8 mouse cellular contexts compared by ENCODE assay signal in the genomic region with DNA sequence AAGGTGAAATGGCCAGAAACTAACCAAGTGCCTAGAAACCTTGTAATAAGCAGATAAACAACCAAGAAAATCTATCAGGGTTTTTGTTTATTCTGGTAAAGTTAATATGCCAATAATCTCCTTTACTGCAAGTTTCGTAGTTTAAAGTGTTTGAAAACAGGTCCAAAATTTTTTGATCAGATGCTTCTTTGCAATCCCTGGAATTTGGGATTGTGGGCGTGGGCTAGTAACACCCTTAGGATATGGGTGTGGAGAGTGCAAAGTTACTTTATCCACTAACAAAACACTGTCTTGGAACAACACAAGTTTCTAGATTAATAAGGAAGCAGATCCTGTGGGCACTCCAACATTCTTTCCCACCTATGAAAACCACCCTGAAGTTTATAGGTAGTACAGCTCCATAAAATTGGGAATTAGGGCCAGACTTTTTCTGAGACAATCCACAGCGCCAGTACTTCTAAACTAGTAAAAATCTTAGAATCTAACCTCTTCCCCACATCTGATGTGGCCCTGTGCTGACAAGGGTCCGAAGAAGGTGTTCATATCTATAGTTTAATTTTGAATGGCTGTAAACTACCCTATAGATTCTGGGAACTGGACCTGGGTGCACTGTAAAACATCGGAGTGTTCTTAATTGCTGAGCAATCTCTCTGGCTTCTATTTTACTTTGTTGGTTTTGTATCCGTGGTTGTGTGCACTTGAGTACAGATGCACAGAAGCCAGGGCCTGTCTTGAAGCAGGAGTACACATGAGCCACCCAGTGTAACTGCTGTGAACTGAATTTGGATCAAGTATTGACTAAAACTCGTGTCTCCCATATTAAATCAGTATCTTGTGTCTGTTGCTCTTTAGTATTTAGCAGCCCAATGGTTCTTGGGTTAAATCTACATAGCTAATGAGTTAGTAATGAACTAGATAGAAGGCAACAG. TPM values are rescaled to one million over a fixed set of nuclear protein-coding genes. Genes with fewer than 3 reads are reported as not detected.
A peak's percentile ranks its signal among the peaks of the same experiment; 100 is the strongest.
DNase-seq lines count a peak whose midpoint lies in the region; ATAC-seq and TF ChIP-seq lines count a peak whose summit lies in the region.

No protein-coding gene starts in this region.

- peak overlapping the region; percentile 86 for H3K27ac ChIP-seq in lung, embryonic 15.5 days
- peak overlapping the region; percentile 87 for H3K27ac ChIP-seq in embryonic facial prominence, embryonic 13.5 days
- peak overlapping the region; percentile 94 for H3K27ac ChIP-seq in limb, embryonic 12.5 days
- H3K27ac ChIP-seq in small intestine, adult 2 months (ENCODE audit: insufficient read depth, low read depth, low read length): peak overlapping the region; percentile 80; the same call in 1 of the 2 replicates

- peaks cover 14% of the 10 kb centered on the region for H3K36me3 ChIP-seq in lung, embryonic 15.5 days
- peaks cover 28% of the 10 kb centered on the region for H3K36me3 ChIP-seq in embryonic facial prominence, embryonic 13.5 days
- peaks cover 49% of the 10 kb centered on the region for H3K36me3 ChIP-seq in limb, embryonic 12.5 days
- H3K36me3 ChIP-seq in small intestine, adult 2 months (ENCODE audit: control insufficient read depth, insufficient read depth, low read length): peaks cover 6% of the 10 kb centered on the region

- H3K9me3 ChIP-seq in lung, embryonic 15.5 days: no peaks in the 10 kb centered on the region
- no peaks in the 10 kb centered on the region for H3K9me3 ChIP-seq in embryonic facial prominence, embryonic 13.5 days
- no peaks in the 10 kb centered on the region for H3K9me3 ChIP-seq in limb, embryonic 12.5 days

- no peak for TF ChIP-seq POLR2A in small intestine, adult 2 months (IDR thresholded peaks at IDR 0.05; ENCODE audit: low read depth, low read length)

- H3K9ac ChIP-seq in lung, embryonic 15.5 days: peak overlapping the region; percentile 78
- H3K9ac ChIP-seq in embryonic facial prominence, embryonic 13.5 days: peak overlapping the region; percentile 84
- H3K9ac ChIP-seq in limb, embryonic 12.5 days (replicated peaks): peak overlapping the region; percentile 72

- no peak for DNase-seq in lung, postnatal 4 days
- DNase-seq in retina, postnatal 1 day: no peak
- DNase-seq in cerebellum, adult 11-12 months: no peak
- no peak for DNase-seq in frontal cortex, postnatal 25 days (ENCODE audit: low spot score in 2 of 2)

- no peaks in the 10 kb centered on the region for H3K27me3 ChIP-seq in lung, embryonic 15.5 days
- H3K27me3 ChIP-seq in embryonic facial prominence, embryonic 13.5 days: no peaks in the 10 kb centered on the region
- H3K27me3 ChIP-seq in limb, embryonic 12.5 days: no peaks in the 10 kb centered on the region
- H3K27me3 ChIP-seq in small intestine, adult 2 months (ENCODE audit: control insufficient read depth, insufficient read depth, low read length): no peaks in the 10 kb centered on the region

- H3K4me2 ChIP-seq in lung, embryonic 15.5 days: peak overlapping the region; percentile 87
- H3K4me2 ChIP-seq in embryonic facial prominence, embryonic 13.5 days: peak overlapping the region; percentile 82
- H3K4me2 ChIP-seq in limb, embryonic 12.5 days: peak overlapping the region; percentile 79

- peak overlapping the region; percentile 87 for H3K4me3 ChIP-seq in lung, embryonic 15.5 days
- peak overlapping the region; percentile 85 for H3K4me3 ChIP-seq in embryonic facial prominence, embryonic 13.5 days
- peak overlapping the region; percentile 75 for H3K4me3 ChIP-seq in limb, embryonic 12.5 days (replicated peaks)
- H3K4me3 ChIP-seq in small intestine, adult 2 months (ENCODE audit: low read depth, low read length): peak overlapping the region; percentile 73

- no peak for ATAC-seq in lung, embryonic 15.5 days (ENCODE audit: borderline replicate concordance, extremely low read depth, low FRiP score, low TSS enrichment)
- ATAC-seq in embryonic facial prominence, embryonic 13.5 days (ENCODE audit: insufficient number of reproducible peaks, insufficient read depth, low FRiP score, low TSS enrichment, low read depth): no peak
- no peak for ATAC-seq in limb, embryonic 12.5 days (ENCODE audit: insufficient number of reproducible peaks, insufficient read depth, low FRiP score, low TSS enrichment, low read depth)

- peaks cover 43% of the 10 kb centered on the region for H3K4me1 ChIP-seq in lung, embryonic 15.5 days
- H3K4me1 ChIP-seq in embryonic facial prominence, embryonic 13.5 days: peaks cover 32% of the 10 kb centered on the region
- peaks cover 43% of the 10 kb centered on the region for H3K4me1 ChIP-seq in limb, embryonic 12.5 days (replicated peaks)
- H3K4me1 ChIP-seq in small intestine, adult 2 months (ENCODE audit: control insufficient read depth, insufficient read depth, insufficient read length, low read length): peaks cover 10% of the 10 kb centered on the region; the same call in 1 of the 2 replicates

- WGBS in lung, embryonic 15.5 days: 12% methylated on average over 7 of the region's 7 CpGs
- WGBS in embryonic facial prominence, embryonic 13.5 days: 9% methylated on average over 7 of the region's 7 CpGs
- WGBS in limb, embryonic 12.5 days: 13% methylated on average over 7 of the region's 7 CpGs
- 5% methylated on average over 7 of the region's 7 CpGs for WGBS in small intestine, adult 2 months

- no peak for TF ChIP-seq CTCF in small intestine, adult 2 months (IDR thresholded peaks at IDR 0.05; ENCODE audit: extremely low read depth, insufficient read length, insufficient replicate concordance, low read depth, low read length)

RNA-seq across cellular contexts. Expression of a gene that starts 1.0 kb away (rescaled TPM):
- 36.1 and 36.9 TPM in 2 replicates for polyA plus RNA-seq in lung, embryonic 15.5 days (2015; fragmentation: Nextera tagmentation; extraction: Ambion mirVana)
- 22.8 and 23.2 TPM in 2 replicates for polyA plus RNA-seq in embryonic facial prominence, embryonic 13.5 days (2015; fragmentation: Nextera tagmentation; extraction: Ambion mirVana)
- 34.6 and 36.0 TPM in 2 replicates for polyA plus RNA-seq in limb, embryonic 12.5 days (2016; fragmentation: Nextera tagmentation; extraction: Ambion mirVana)
- 1.2 TPM in 2 replicates for polyA plus RNA-seq in small intestine, adult 2 months (2012; rRNA removed)

RNA-seq across cellular contexts. Expression of a gene that starts 1.3 kb away (rescaled TPM):
- polyA plus RNA-seq in lung, embryonic 15.5 days (2015; fragmentation: Nextera tagmentation; extraction: Ambion mirVana): 302 and 307 TPM in 2 replicates
- 279 and 283 TPM in 2 replicates for polyA plus RNA-seq in embryonic facial prominence, embryonic 13.5 days (2015; fragmentation: Nextera tagmentation; extraction: Ambion mirVana)
- 392 and 396 TPM in 2 replicates for polyA plus RNA-seq in limb, embryonic 12.5 days (2016; fragmentation: Nextera tagmentation; extraction: Ambion mirVana)
- polyA plus RNA-seq in small intestine, adult 2 months (2012; rRNA removed): 5.9 and 6.1 TPM in 2 replicates

RNA-seq across cellular contexts. Expression of a gene that starts 22.1 kb away (rescaled TPM):
- polyA plus RNA-seq in lung, embryonic 15.5 days (2015; fragmentation: Nextera tagmentation; extraction: Ambion mirVana): 83.6 and 87.8 TPM in 2 replicates
- 99.7 and 107 TPM in 2 replicates for polyA plus RNA-seq in embryonic facial prominence, embryonic 13.5 days (2015; fragmentation: Nextera tagmentation; extraction: Ambion mirVana)
- 88.1 and 88.5 TPM in 2 replicates for polyA plus RNA-seq in limb, embryonic 12.5 days (2016; fragmentation: Nextera tagmentation; extraction: Ambion mirVana)
- polyA plus RNA-seq in small intestine, adult 2 months (2012; rRNA removed): 3.9 and 5.8 TPM in 2 replicates

RNA-seq across cellular contexts. Expression of a gene that starts 47.1 kb away (rescaled TPM):
- polyA plus RNA-seq in lung, embryonic 15.5 days (2015; fragmentation: Nextera tagmentation; extraction: Ambion mirVana): 20.0 and 22.9 TPM in 2 replicates
- 21.4 and 26.0 TPM in 2 replicates for polyA plus RNA-seq in embryonic facial prominence, embryonic 13.5 days (2015; fragmentation: Nextera tagmentation; extraction: Ambion mirVana)
- polyA plus RNA-seq in limb, embryonic 12.5 days (2016; fragmentation: Nextera tagmentation; extraction: Ambion mirVana): 21.1 and 21.9 TPM in 2 replicates
- polyA plus RNA-seq in small intestine, adult 2 months (2012; rRNA removed): 1.2 and 2.2 TPM in 2 replicates

RNA-seq across cellular contexts. Expression of a gene that starts 51.5 kb away (rescaled TPM):
- polyA plus RNA-seq in lung, embryonic 15.5 days (2015; fragmentation: Nextera tagmentation; extraction: Ambion mirVana): 0.31 TPM in 1 of 2 replicates, not detected in the other
- polyA plus RNA-seq in embryonic facial prominence, embryonic 13.5 days (2015; fragmentation: Nextera tagmentation; extraction: Ambion mirVana): not detected in 2 replicates
- polyA plus RNA-seq in limb, embryonic 12.5 days (2016; fragmentation: Nextera tagmentation; extraction: Ambion mirVana): not detected in 2 replicates
- polyA plus RNA-seq in small intestine, adult 2 months (2012; rRNA removed): not detected in 2 replicates

Comparison
In these comparisons a context has a peak if more than half of its experiments do, and no peak if none do; other contexts are left out.
1. RNA of a gene that starts 1.0 kb away (polyA plus RNA-seq): 36.1 to 36.9 TPM in lung, embryonic 15.5 days, 34.6 to 36.0 TPM in limb, embryonic 12.5 days and 22.8 to 23.2 TPM in embryonic facial prominence, embryonic 13.5 days; 1.2 TPM in small intestine, adult 2 months; every median in the first group is over 10 times any median in the second.
2. RNA of a gene that starts 1.3 kb away (polyA plus RNA-seq): 392 to 396 TPM in limb, embryonic 12.5 days, 302 to 307 TPM in lung, embryonic 15.5 days and 279 to 283 TPM in embryonic facial prominence, embryonic 13.5 days; 5.9 to 6.1 TPM in small intestine, adult 2 months; every median in the first group is over 10 times any median in the second.
3. RNA of a gene that starts 22.1 kb away (polyA plus RNA-seq): 99.7 to 107 TPM in embryonic facial prominence, embryonic 13.5 days, 88.1 to 88.5 TPM in limb, embryonic 12.5 days and 83.6 to 87.8 TPM in lung, embryonic 15.5 days; 3.9 to 5.8 TPM in small intestine, adult 2 months; every median in the first group is over 10 times any median in the second.
4. Peak in every context shown above with its lines, with median percentiles within 50 percentile points of each other: H3K27ac ChIP-seq, H3K4me2 ChIP-seq, H3K4me3 ChIP-seq and H3K9ac ChIP-seq.